Mouse (Mus musculus): ENCODE measurements around the gene Tmem135.

- no peak for TF ChIP-seq CTCF (IDR thresholded peaks at IDR 0.05; ENCODE audit: insufficient read depth, low read depth, low read length)
- no peak for TF ChIP-seq POLR2A (IDR thresholded peaks at IDR 0.05; ENCODE audit: insufficient read depth, low read depth, low read length)
These were observed 6.3 kb upstream of the Tmem135 start for GRCm38 (mm10) chr7:89410294-89410693.
